Mouse (Mus musculus) midbrain, embryonic 10.5 days (tissue): ENCODE data around the gene Olfr1382. TPM values are rescaled to one million over a fixed set of nuclear protein-coding genes. Genes with fewer than 3 reads are reported as not detected.
"Not testable (repeated sequence)": the region's sequence is repeated elsewhere in the genome, so short reads cannot be mapped to it uniquely, and the experiment has no call there.

Experiments used
- DNase-seq: peaks from one replicate; pipeline ENCODE4 v3.0.0-alpha.2; 2017; ENCODE audit warnings: low spot score
- H3K27ac ChIP-seq: fragments of 300-500 bp; sonication (generic); replicated peaks from 2 replicates; pipeline ENCODE4 v1.5.1; 2016; ENCODE audit warnings: mild to moderate bottlenecking
- H3K27me3 ChIP-seq: fragments of 300-500 bp; sonication (generic); 2 replicates; pipeline ENCODE4 v1.6.1; 2016; ENCODE audit warnings: low read depth, mild to moderate bottlenecking; ENCODE audit not compliant: poor library complexity, severe bottlenecking
- H3K36me3 ChIP-seq: fragments of 300-500 bp; sonication (generic); 2 replicates; pipeline ENCODE4 v1.6.1; 2016; ENCODE audit warnings: mild to moderate bottlenecking, moderate library complexity
- H3K4me1 ChIP-seq: fragments of 300-500 bp; sonication (generic); 2 replicates; pipeline ENCODE4 v1.6.1; 2016
- H3K4me3 ChIP-seq: fragments of 300-500 bp; sonication (generic); 2 replicates; pipeline ENCODE4 v1.5.1; 2016; ENCODE audit warnings: mild to moderate bottlenecking, moderate library complexity
- H3K9me3 ChIP-seq: fragments of 300-500 bp; sonication (generic); replicated peaks from 2 replicates; pipeline ENCODE4 v1.6.1; 2016; ENCODE audit warnings: mild to moderate bottlenecking
- WGBS: fragments of 180-500 bp; shearing (Covaris S2); methylation state at CpG from one replicate; pipeline ENCODE4 v1.1.7; 2016; 5-methylcytosine and 5-hydroxymethylcytosine counted together
- polyA plus RNA-seq: library from polyadenylated mRNA; unstranded; fragments of >200 nt; fragmentation: Nextera tagmentation; extraction: Ambion mirVana; gene quantifications from 2 replicates; pipeline ENCODE4 v1.2.1, GENCODE M21; 2016

The Olfr1382 gene
- not detected in 2 replicates for polyA plus RNA-seq

GRCm38 (mm10) chr11:49527947-49528346 lies at the start of gene Olfr1382:
TSS of gene Olfr1382 (plus strand) at chr11:49528247.
- Histone ChIP-seq H3K27ac (no peak within 1 kb of the TSS), H3K4me1 (no peaks in the 10 kb centered on the region), H3K9me3 (no peaks in the 10 kb centered on the region), H3K27me3 (no peaks in the 10 kb centered on the region), H3K4me3 (no peak within 1 kb of the TSS), H3K36me3 (no peaks in the 10 kb centered on the region)
- DNase-seq = no peak
- WGBS = 84% methylated on average over 3 of the region's 3 CpGs

GRCm38 (mm10) chr11:49485973-49486372 lies 42.1 kb upstream of the Olfr1382 start:
- WGBS = 77% methylated on average over 4 of the region's 4 CpGs
- no peak overlapping the region for H3K27ac ChIP-seq
- no peaks in the 10 kb centered on the region for H3K27me3 ChIP-seq
- no peaks in the 10 kb centered on the region for H3K4me1 ChIP-seq
- no peak for DNase-seq
- H3K9me3 ChIP-seq = no peaks in the 10 kb centered on the region
- H3K4me3 ChIP-seq = no peak overlapping the region
- H3K36me3 ChIP-seq = no peaks in the 10 kb centered on the region

- H3K9me3 ChIP-seq, H3K27me3 ChIP-seq, DNase-seq, H3K27ac ChIP-seq, H3K4me3 ChIP-seq, H3K4me1 ChIP-seq, H3K36me3 ChIP-seq: not testable (repeated sequence)
- WGBS = 89% methylated on average over 1 of the region's 1 CpGs
Measured at GRCm38 (mm10) chr11:49488770-49489169, 39.3 kb upstream of the Olfr1382 start, which contains the start of gene Olfr1385. TSS of gene Olfr1385 (plus strand) at chr11:49489070.

GRCm38 (mm10) chr11:49518086-49518485 lies 10.0 kb upstream of the Olfr1382 start:
- H3K27ac ChIP-seq = no peak overlapping the region
- no peaks in the 10 kb centered on the region for H3K4me1 ChIP-seq
- no peak overlapping the region for H3K4me3 ChIP-seq
- no peaks in the 10 kb centered on the region for H3K27me3 ChIP-seq
- DNase-seq = no peak
- no peaks in the 10 kb centered on the region for H3K36me3 ChIP-seq
- H3K9me3 ChIP-seq = no peaks in the 10 kb centered on the region
- 82% methylated on average over 5 of the region's 5 CpGs for WGBS

- no peak for DNase-seq
- H3K9me3 ChIP-seq = no peaks in the 10 kb centered on the region
- H3K4me1 ChIP-seq = no peaks in the 10 kb centered on the region
- H3K36me3 ChIP-seq = no peaks in the 10 kb centered on the region
- no peak within 1 kb of the TSS for H3K27ac ChIP-seq
- no peaks in the 10 kb centered on the region for H3K27me3 ChIP-seq
- H3K4me3 ChIP-seq = no peak within 1 kb of the TSS
Measured at GRCm38 (mm10) chr11:49519348-49519747, 8.7 kb upstream of the Olfr1382 start, which contains the start of gene Olfr1383. TSS of gene Olfr1383 (plus strand) at chr11:49519648.

- H3K4me3 ChIP-seq = no peak overlapping the region
- no peaks in the 10 kb centered on the region for H3K36me3 ChIP-seq
- H3K4me1 ChIP-seq = no peaks in the 10 kb centered on the region
- H3K27me3 ChIP-seq = no peaks in the 10 kb centered on the region
- no peaks in the 10 kb centered on the region for H3K9me3 ChIP-seq
- no peak for DNase-seq
- no peak overlapping the region for H3K27ac ChIP-seq
Measured at GRCm38 (mm10) chr11:49532761-49533160, 4.7 kb downstream of the Olfr1382 start.

- not testable (repeated sequence) for H3K4me3 ChIP-seq, H3K27me3 ChIP-seq, H3K27ac ChIP-seq, H3K36me3 ChIP-seq, H3K4me1 ChIP-seq, H3K9me3 ChIP-seq, DNase-seq
- WGBS = 89% methylated on average over 2 of the region's 2 CpGs
Measured at GRCm38 (mm10) chr11:49536631-49537030, 8.6 kb downstream of the Olfr1382 start.

GRCm38 (mm10) chr11:49543149-49543548 lies 15.1 kb downstream of the Olfr1382 start, which contains the start of gene Olfr1381:
TSS of gene Olfr1381 (plus strand) at chr11:49543449.
- H3K27me3 ChIP-seq, H3K4me1 ChIP-seq, H3K36me3 ChIP-seq, DNase-seq, H3K27ac ChIP-seq, H3K9me3 ChIP-seq, H3K4me3 ChIP-seq: not testable (repeated sequence)
- 74% methylated on average over 3 of the region's 3 CpGs for WGBS

GRCm38 (mm10) chr11:49554033-49554432 lies 26.0 kb downstream of the Olfr1382 start:
- not testable (repeated sequence) for H3K9me3 ChIP-seq, H3K27ac ChIP-seq

GRCm38 (mm10) chr11:49556578-49556977 lies 28.5 kb downstream of the Olfr1382 start, which contains the start of gene Olfr1380:
TSS of gene Olfr1380 (plus strand) at chr11:49556878.
- H3K27me3 ChIP-seq, H3K9me3 ChIP-seq, DNase-seq, H3K27ac ChIP-seq, H3K4me3 ChIP-seq, H3K4me1 ChIP-seq, H3K36me3 ChIP-seq: not testable (repeated sequence)
- 72% methylated on average over 5 of the region's 5 CpGs for WGBS

More at GRCm38 (mm10) chr11:49554033-49554432, 26.0 kb downstream of the Olfr1382 start:
- H3K27me3 ChIP-seq, H3K4me3 ChIP-seq, DNase-seq, H3K36me3 ChIP-seq, H3K4me1 ChIP-seq: not testable (repeated sequence)
- WGBS = 88% methylated on average over 3 of the region's 3 CpGs

- H3K27me3 ChIP-seq, H3K9me3 ChIP-seq, H3K4me3 ChIP-seq, H3K4me1 ChIP-seq, H3K27ac ChIP-seq, H3K36me3 ChIP-seq, DNase-seq: not testable (repeated sequence)
- 40% methylated on average over 2 of the region's 2 CpGs for WGBS
Measured at GRCm38 (mm10) chr11:49575054-49575453, 47.0 kb downstream of the Olfr1382 start.

- H3K36me3 ChIP-seq, H3K27ac ChIP-seq, H3K27me3 ChIP-seq, H3K4me3 ChIP-seq, H3K4me1 ChIP-seq, DNase-seq, H3K9me3 ChIP-seq: not testable (repeated sequence)
- 90% methylated on average over 8 of the region's 8 CpGs for WGBS
Measured at GRCm38 (mm10) chr11:49580452-49580851, 52.4 kb downstream of the Olfr1382 start.
